Mouse (Mus musculus) cortical plate, adult 2 months (tissue): ENCODE results near the gene Gtf2h3.

Experiments used
- CTCF ChIP-seq: fragments of 200-500 bp; IDR thresholded peaks from 2 replicates; pipeline ENCODE4 v1.5.1; 2011; ENCODE audit warnings: mild to moderate bottlenecking, control low read depth, low read length; ENCODE audit not compliant: insufficient read depth; ENCODE audit errors: extremely low read depth
- POLR2A ChIP-seq: fragments of 200-500 bp; IDR thresholded peaks from 2 replicates; pipeline ENCODE4 v1.6.1; 2011; ENCODE audit warnings: mild to moderate bottlenecking, low read length, control low read depth; ENCODE audit not compliant: insufficient read depth; ENCODE audit errors: extremely low read depth

GRCm38 (mm10) chr5:124538813-124539792 lies 39.8 kb upstream of the Gtf2h3 start:
- TF ChIP-seq CTCF, result peak; percentile 72
- no peak for TF ChIP-seq POLR2A
